In the genomic region with DNA sequence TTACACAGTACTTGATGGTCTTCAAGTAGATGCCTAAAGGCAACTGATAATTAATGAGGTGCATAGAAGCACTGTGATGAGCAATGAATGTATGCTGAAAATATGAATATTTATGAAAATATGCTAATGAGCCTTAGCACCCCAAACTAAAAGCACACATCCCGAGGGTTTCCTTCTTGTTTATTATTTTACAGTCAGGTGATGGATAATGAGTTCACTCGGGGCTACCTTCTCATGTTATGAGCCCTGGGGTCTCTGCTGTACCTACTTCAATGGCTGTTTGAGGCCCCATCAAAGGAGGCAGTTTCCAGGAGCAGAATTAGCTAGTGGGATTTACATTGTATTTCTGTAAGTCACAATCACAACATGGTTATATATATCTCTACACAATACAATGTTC, we compare ENCODE assay signal across 25 mouse cellular contexts.
DNase-seq lines count a peak whose midpoint lies in the region; ATAC-seq lines count a peak whose summit lies in the region.
"Had no signal": no experiment of that assay in that cellular context is flagged by ENCODE, and none has a peak within 500 bp of the region (broad histone marks: within the 10 kb centered on the region; RNA-seq: fewer than 3 reads in every experiment).

No protein-coding gene starts in this region.

- WGBS in forebrain, embryonic 16.5 days, result 52% methylated on average over 2 of the region's 2 CpGs
- WGBS in forebrain, embryonic 11.5 days, result 77% methylated on average over 2 of the region's 2 CpGs
- 44% methylated on average over 2 of the region's 2 CpGs for WGBS in midbrain, embryonic 14.5 days
- 71% methylated on average over 2 of the region's 2 CpGs for WGBS in midbrain, embryonic 11.5 days
- WGBS in midbrain, embryonic 16.5 days, result 57% methylated on average over 2 of the region's 2 CpGs

- H3K36me3 ChIP-seq in forebrain, embryonic 16.5 days (ENCODE audit: control insufficient read depth, insufficient read depth), result no peaks in the 10 kb centered on the region
- H3K36me3 ChIP-seq in forebrain, embryonic 11.5 days (ENCODE audit: control insufficient read depth, insufficient read depth, low read length), result no peaks in the 10 kb centered on the region
- no peaks in the 10 kb centered on the region for H3K36me3 ChIP-seq in midbrain, embryonic 14.5 days (ENCODE audit: control insufficient read depth, insufficient read depth, low read length)
- H3K36me3 ChIP-seq in midbrain, embryonic 11.5 days (ENCODE audit: control insufficient read depth, insufficient read depth, low read length), result no peaks in the 10 kb centered on the region
- H3K36me3 ChIP-seq in midbrain, embryonic 16.5 days (ENCODE audit: control insufficient read depth, insufficient read depth, low read length), result no peaks in the 10 kb centered on the region
- H3K36me3 ChIP-seq: embryonic facial prominence, embryonic 10.5 days; embryonic facial prominence, embryonic 13.5 days; heart, embryonic 10.5 days; heart, embryonic 13.5 days; hindbrain, embryonic 15.5 days; intestine, embryonic 15.5 days had no signal

- H3K4me3 ChIP-seq in forebrain, embryonic 16.5 days (replicated peaks; ENCODE audit: low read length), result no peak overlapping the region
- H3K4me3 ChIP-seq in forebrain, embryonic 11.5 days (ENCODE audit: low read depth, low read length), result no peak overlapping the region
- H3K4me3 ChIP-seq in midbrain, embryonic 14.5 days (replicated peaks; ENCODE audit: low read depth, low read length), result no peak overlapping the region
- H3K4me3 ChIP-seq in midbrain, embryonic 11.5 days (ENCODE audit: low read depth, low read length), result no peak overlapping the region
- H3K4me3 ChIP-seq in midbrain, embryonic 16.5 days (ENCODE audit: low read depth, low read length), result no peak overlapping the region
- H3K4me3 ChIP-seq: embryonic facial prominence, embryonic 10.5 days; embryonic facial prominence, embryonic 13.5 days; erythroblast, embryonic 14.5 days; heart, adult 2 months; heart, embryonic 10.5 days; heart, embryonic 13.5 days; hindbrain, embryonic 15.5 days; intestine, embryonic 15.5 days had no signal

- H3K4me2 ChIP-seq in forebrain, embryonic 16.5 days (ENCODE audit: low read length), result no peak overlapping the region
- H3K4me2 ChIP-seq in forebrain, embryonic 11.5 days (ENCODE audit: low read depth, low read length, severe bottlenecking), result no peak overlapping the region
- no peak overlapping the region for H3K4me2 ChIP-seq in midbrain, embryonic 14.5 days (ENCODE audit: low read length)
- no peak overlapping the region for H3K4me2 ChIP-seq in midbrain, embryonic 11.5 days
- no peak overlapping the region for H3K4me2 ChIP-seq in midbrain, embryonic 16.5 days (ENCODE audit: low read length)
- H3K4me2 ChIP-seq: embryonic facial prominence, embryonic 13.5 days; heart, embryonic 13.5 days; hindbrain, embryonic 15.5 days; intestine, embryonic 15.5 days had no signal

- no peaks in the 10 kb centered on the region for H3K9me3 ChIP-seq in forebrain, embryonic 16.5 days (ENCODE audit: control insufficient read depth, low read length)
- no peaks in the 10 kb centered on the region for H3K9me3 ChIP-seq in forebrain, embryonic 11.5 days (ENCODE audit: control insufficient read depth, low read length)
- H3K9me3 ChIP-seq in midbrain, embryonic 14.5 days (ENCODE audit: control insufficient read depth, low read length), result no peaks in the 10 kb centered on the region
- no peaks in the 10 kb centered on the region for H3K9me3 ChIP-seq in midbrain, embryonic 11.5 days (ENCODE audit: control insufficient read depth, low read length)
- no peaks in the 10 kb centered on the region for H3K9me3 ChIP-seq in midbrain, embryonic 16.5 days (replicated peaks; ENCODE audit: control insufficient read depth, low read length, poor library complexity, severe bottlenecking)
- H3K9me3 ChIP-seq: embryonic facial prominence, embryonic 10.5 days; embryonic facial prominence, embryonic 13.5 days; heart, embryonic 10.5 days; heart, embryonic 13.5 days; hindbrain, embryonic 15.5 days; intestine, embryonic 15.5 days had no signal

- H3K4me1 ChIP-seq in forebrain, embryonic 16.5 days (replicated peaks; ENCODE audit: control insufficient read depth, insufficient read depth, low read length), result no peaks in the 10 kb centered on the region
- H3K4me1 ChIP-seq in forebrain, embryonic 11.5 days (replicated peaks; ENCODE audit: control insufficient read depth, insufficient read depth, low read length), result no peaks in the 10 kb centered on the region
- H3K4me1 ChIP-seq in midbrain, embryonic 14.5 days (ENCODE audit: control insufficient read depth, insufficient read depth, low read length), result no peaks in the 10 kb centered on the region
- peaks cover 3% of the 10 kb centered on the region; the same call in 1 of the 2 replicates for H3K4me1 ChIP-seq in midbrain, embryonic 11.5 days (ENCODE audit: control insufficient read depth, insufficient read depth, low read length)
- no peaks in the 10 kb centered on the region for H3K4me1 ChIP-seq in midbrain, embryonic 16.5 days (ENCODE audit: control insufficient read depth, insufficient read depth, low read length)
- H3K4me1 ChIP-seq: hindbrain, embryonic 15.5 days; intestine, embryonic 15.5 days had no signal

- no peaks in the 10 kb centered on the region for H3K27me3 ChIP-seq in forebrain, embryonic 16.5 days (replicated peaks; ENCODE audit: control insufficient read depth, insufficient read depth, low read length)
- no peaks in the 10 kb centered on the region for H3K27me3 ChIP-seq in forebrain, embryonic 11.5 days (ENCODE audit: control insufficient read depth, insufficient read depth, low read length)
- no peaks in the 10 kb centered on the region for H3K27me3 ChIP-seq in midbrain, embryonic 14.5 days (ENCODE audit: control insufficient read depth, insufficient read depth, low read length)
- no peaks in the 10 kb centered on the region for H3K27me3 ChIP-seq in midbrain, embryonic 11.5 days (ENCODE audit: control insufficient read depth, insufficient read depth, low read length)
- H3K27me3 ChIP-seq in midbrain, embryonic 16.5 days (ENCODE audit: control insufficient read depth, insufficient read depth, low read depth, low read length), result no peaks in the 10 kb centered on the region
- H3K27me3 ChIP-seq: embryonic facial prominence, embryonic 13.5 days; heart, embryonic 13.5 days; hindbrain, embryonic 15.5 days; intestine, embryonic 15.5 days had no signal

- no peak for DNase-seq in forebrain, embryonic 11.5 days (ENCODE audit: low spot score)
- DNase-seq in midbrain, embryonic 14.5 days, result peak; percentile 50
- no peak for DNase-seq in midbrain, embryonic 11.5 days (ENCODE audit: low spot score, missing footprints)
- DNase-seq in right cerebral cortex, postnatal 14 days, result no peak
- DNase-seq: adrenal gland, adult 2 months; adrenal gland, postnatal 14 days; cerebellum, adult 11-12 months; cerebellum, adult 8-10 months; cerebellum, postnatal 10 days; cerebellum, postnatal 36 days; embryo, embryonic 11 days; gastrocnemius, postnatal 36 days; heart, adult 2 months; heart, postnatal 14 days; heart, postnatal 4 days had no signal

- peak; percentile 40; the same call in 1 of the 2 replicates for ATAC-seq in forebrain, embryonic 16.5 days
- no peak for ATAC-seq in forebrain, embryonic 11.5 days (replicated peaks; ENCODE audit: low FRiP score)
- peak; percentile 37; the same call in 1 of the 2 replicates for ATAC-seq in midbrain, embryonic 14.5 days (ENCODE audit: low FRiP score, low TSS enrichment)
- no peak for ATAC-seq in midbrain, embryonic 11.5 days (ENCODE audit: low FRiP score)
- ATAC-seq in midbrain, embryonic 16.5 days, result peak; percentile 56; the same call in 1 of the 2 replicates
- ATAC-seq: CD4-positive, CD25-positive, alpha-beta regulatory T cell, adult 4 months; intestine, embryonic 15.5 days had no signal

- no peak overlapping the region for H3K27ac ChIP-seq in forebrain, embryonic 16.5 days (ENCODE audit: low read length)
- no peak overlapping the region for H3K27ac ChIP-seq in forebrain, embryonic 11.5 days (ENCODE audit: low read depth, low read length)
- no peak overlapping the region for H3K27ac ChIP-seq in midbrain, embryonic 14.5 days (replicated peaks; ENCODE audit: low read depth, low read length)
- no peak overlapping the region for H3K27ac ChIP-seq in midbrain, embryonic 11.5 days (ENCODE audit: low read depth, low read length)
- H3K27ac ChIP-seq in midbrain, embryonic 16.5 days (ENCODE audit: low read length), result no peak overlapping the region
- H3K27ac ChIP-seq: embryonic facial prominence, embryonic 10.5 days; embryonic facial prominence, embryonic 13.5 days; heart, adult 2 months; heart, embryonic 10.5 days; hindbrain, embryonic 15.5 days; intestine, embryonic 15.5 days had no signal

- no peak overlapping the region for H3K9ac ChIP-seq in forebrain, embryonic 16.5 days (replicated peaks; ENCODE audit: low read depth, low read length)
- H3K9ac ChIP-seq in forebrain, embryonic 11.5 days (ENCODE audit: low read length), result no peak overlapping the region
- H3K9ac ChIP-seq in midbrain, embryonic 14.5 days (replicated peaks; ENCODE audit: low read length), result no peak overlapping the region
- no peak overlapping the region for H3K9ac ChIP-seq in midbrain, embryonic 11.5 days (ENCODE audit: low read length)
- H3K9ac ChIP-seq in midbrain, embryonic 16.5 days (ENCODE audit: low read depth, low read length), result no peak overlapping the region
- H3K9ac ChIP-seq: embryonic facial prominence, embryonic 13.5 days; heart, embryonic 13.5 days; hindbrain, embryonic 15.5 days; intestine, embryonic 15.5 days had no signal

Comparison
In these comparisons a context has a peak if more than half of its experiments do, and no peak if none do; other contexts are left out.
1. ATAC-seq: peak in forebrain, embryonic 16.5 days (single experiment), midbrain, embryonic 14.5 days (single experiment) and midbrain, embryonic 16.5 days (single experiment); none in forebrain, embryonic 11.5 days (single experiment) and midbrain, embryonic 11.5 days (single experiment).